Mouse (Mus musculus) frontal cortex, postnatal 36 days (tissue): ENCODE data around the gene Ankrd55.
"Not testable (repeated sequence)": the region's sequence is repeated elsewhere in the genome, so short reads cannot be mapped to it uniquely, and the experiment has no call there.

Source experiments
- DNase-seq, 2 experiments: peaks; one replicate each; pipeline ENCODE4 v3.0.0; 2022; ENCODE audit warnings: low spot score in 2 of 2

The Ankrd55 gene

GRCm38 (mm10) chr13:112411216-112411822 lies 123.1 kb downstream of the Ankrd55 start:
- no peak for DNase-seq

- DNase-seq = no peak
Observed at GRCm38 (mm10) chr13:112412251-112412650, 124.0 kb downstream of the Ankrd55 start.

GRCm38 (mm10) chr13:112412824-112413223 lies 124.6 kb downstream of the Ankrd55 start:
- DNase-seq = no peak

GRCm38 (mm10) chr13:112413611-112414010 lies 125.4 kb downstream of the Ankrd55 start:
- no peak for DNase-seq

- no peak for DNase-seq
Observed at GRCm38 (mm10) chr13:112415896-112416295, 127.6 kb downstream of the Ankrd55 start.

- no peak for DNase-seq
Observed at GRCm38 (mm10) chr13:112416410-112417162, 128.3 kb downstream of the Ankrd55 start.

GRCm38 (mm10) chr13:112417163-112417523 lies 128.9 kb downstream of the Ankrd55 start:
- DNase-seq = no peak

- DNase-seq = no peak
Observed at GRCm38 (mm10) chr13:112417861-112418423, 129.7 kb downstream of the Ankrd55 start.

- DNase-seq = no peak
Observed at GRCm38 (mm10) chr13:112418595-112418994, 130.3 kb downstream of the Ankrd55 start.

- no peak for DNase-seq
Observed at GRCm38 (mm10) chr13:112424212-112424611, 136.0 kb downstream of the Ankrd55 start.

- no peak for DNase-seq
Observed at GRCm38 (mm10) chr13:112424635-112425034, 136.4 kb downstream of the Ankrd55 start.

- DNase-seq = no peak
Observed at GRCm38 (mm10) chr13:112425181-112425654, 137.0 kb downstream of the Ankrd55 start.

GRCm38 (mm10) chr13:112426265-112427135 lies 138.2 kb downstream of the Ankrd55 start:
- no peak for DNase-seq

- DNase-seq = not testable (repeated sequence)
Observed at GRCm38 (mm10) chr13:112427136-112427470, 138.9 kb downstream of the Ankrd55 start.

GRCm38 (mm10) chr13:112427521-112427920 lies 139.3 kb downstream of the Ankrd55 start:
- no peak for DNase-seq

GRCm38 (mm10) chr13:112433271-112433670 lies 145.0 kb downstream of the Ankrd55 start:
- no peak for DNase-seq
